Mouse (Mus musculus): ENCODE data around the gene Tmem191c. TPM values are rescaled to one million over a fixed set of nuclear protein-coding genes. Genes with fewer than 3 reads are reported as not detected.

Gene Tmem191c
- total RNA-seq, 2 experiments from 2014 or later: 118 to 134 TPM

DNA sequence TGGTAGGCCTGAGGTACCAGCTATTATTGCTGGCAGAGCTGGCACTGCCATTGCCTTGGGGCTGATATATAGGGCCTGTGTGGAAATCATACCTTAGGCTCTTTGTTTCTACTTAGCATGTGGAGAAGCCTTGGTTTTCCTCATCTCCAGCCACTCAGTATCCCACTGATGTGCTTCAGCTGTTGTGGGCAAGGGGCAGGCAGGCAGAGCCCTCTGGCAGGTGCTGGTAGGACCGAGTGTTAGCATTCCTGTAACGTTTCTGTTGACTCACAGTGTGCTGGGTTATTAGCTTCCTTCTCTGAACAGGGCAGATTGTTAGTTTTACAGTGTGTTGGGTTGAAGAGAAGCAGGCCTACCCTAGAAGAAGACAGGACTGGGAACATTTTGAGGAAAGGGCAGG lies 20.6 kb upstream of the Tmem191c start:
- intact Hi-C loops (cut with DNase I): no loop called here
- no peak for DNase-seq (ENCODE audit: low spot score in 2 of 2)

DNA sequence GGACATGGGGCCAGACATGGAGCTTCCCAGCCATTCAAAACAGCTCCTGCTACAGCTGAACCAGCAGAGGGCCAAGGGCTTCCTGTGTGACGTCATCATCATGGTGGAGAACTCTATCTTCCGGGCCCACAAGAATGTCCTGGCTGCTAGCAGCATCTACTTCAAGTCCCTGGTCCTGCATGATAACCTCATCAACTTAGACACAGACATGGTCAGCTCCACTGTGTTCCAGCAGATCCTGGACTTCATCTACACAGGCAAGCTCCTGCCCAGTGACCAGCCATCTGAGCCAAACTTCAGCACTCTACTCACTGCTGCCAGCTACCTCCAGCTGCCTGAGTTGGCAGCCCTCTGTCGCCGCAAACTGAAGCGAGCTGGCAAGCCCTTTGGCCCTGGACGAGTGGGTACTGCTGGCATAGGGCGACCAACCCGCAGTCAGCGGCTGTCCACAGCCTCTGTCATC lies 18.5 kb upstream of the Tmem191c start:
- intact Hi-C loops (cut with DNase I): no loop called here
- no peak for DNase-seq (ENCODE audit: low spot score in 2 of 2)

DNA sequence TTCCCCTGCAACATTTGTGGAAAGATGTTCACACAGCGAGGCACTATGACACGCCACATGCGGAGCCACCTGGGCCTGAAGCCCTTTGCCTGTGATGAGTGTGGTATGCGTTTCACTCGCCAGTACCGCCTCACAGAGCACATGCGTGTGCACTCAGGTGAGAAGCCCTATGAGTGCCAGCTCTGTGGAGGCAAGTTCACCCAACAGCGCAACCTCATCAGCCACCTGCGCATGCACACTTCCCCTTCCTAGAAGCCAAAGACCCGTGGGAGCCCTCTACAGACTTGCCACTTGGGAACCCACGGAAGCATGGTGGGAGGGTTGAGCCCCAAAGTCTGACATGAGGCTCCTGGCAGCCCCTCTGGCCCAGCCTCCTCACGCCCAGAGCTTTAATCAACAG lies 17.0 kb upstream of the Tmem191c start:
- intact Hi-C loops (cut with DNase I): no loop called here
- no peak for DNase-seq (ENCODE audit: low spot score in 2 of 2)

DNA sequence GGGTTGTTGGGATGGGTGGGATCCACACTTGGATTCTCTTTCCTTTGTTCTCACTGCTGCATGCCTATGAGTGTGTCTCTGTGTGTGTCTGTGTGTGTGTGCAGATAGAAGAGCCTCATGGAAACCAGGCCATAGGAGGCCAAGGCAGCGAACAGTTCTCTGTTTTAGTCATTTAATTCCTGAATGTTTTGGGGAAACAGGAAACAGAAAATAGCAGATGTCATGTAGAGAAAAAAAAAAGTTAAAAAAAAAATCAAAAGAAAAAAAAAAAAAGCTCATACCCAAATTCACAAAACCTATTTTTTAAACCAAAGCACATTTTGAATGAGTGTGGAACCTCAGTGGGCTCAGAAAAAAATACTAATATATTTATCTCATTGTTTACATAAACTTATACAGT lies 14.5 kb upstream of the Tmem191c start:
- intact Hi-C loops (cut with DNase I): no loop called here
- no peak for DNase-seq (ENCODE audit: low spot score in 2 of 2)

DNA sequence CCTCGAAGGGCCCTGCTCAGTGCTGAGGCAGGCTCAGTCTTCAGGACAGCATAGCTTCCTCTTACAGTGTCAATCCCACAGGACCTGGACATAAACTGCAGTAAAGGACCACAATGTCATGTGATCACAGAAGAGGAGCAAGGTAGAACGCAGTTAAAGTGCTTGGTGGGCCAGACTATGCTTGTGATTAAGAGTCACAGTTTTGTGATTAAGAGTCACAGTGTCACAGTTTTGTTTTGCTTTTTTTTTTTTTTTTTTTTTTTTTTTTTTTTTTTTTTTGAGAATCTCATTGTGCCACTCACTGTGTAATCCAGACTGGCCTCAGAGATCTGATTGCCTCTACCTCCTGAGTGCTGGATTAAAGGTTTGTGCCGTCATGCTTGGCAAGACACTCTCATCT lies 9.8 kb upstream of the Tmem191c start:
- no peak for DNase-seq (ENCODE audit: low spot score in 2 of 2)
- intact Hi-C loops (cut with DNase I): no loop called here

DNA sequence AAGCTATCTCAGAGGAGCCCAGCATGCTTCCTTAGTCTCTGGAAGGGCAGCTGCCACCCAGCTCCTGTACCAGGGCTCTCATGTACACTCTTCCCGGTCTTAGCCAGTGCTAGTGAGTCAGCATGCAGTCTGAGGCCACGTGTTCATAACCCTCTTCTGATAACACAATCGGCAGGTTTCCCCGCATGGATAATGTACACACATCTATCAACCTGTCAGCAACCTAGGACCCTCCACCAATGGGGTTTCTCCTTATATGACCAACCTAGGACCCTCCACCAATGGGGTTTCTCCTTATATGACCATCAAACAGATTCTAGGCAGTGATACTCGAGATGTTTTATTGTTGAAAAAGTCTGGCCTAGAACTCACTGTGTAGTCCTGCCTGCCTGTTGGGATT lies 7.9 kb upstream of the Tmem191c start:
- no peak for DNase-seq (ENCODE audit: low spot score in 2 of 2)
- intact Hi-C loops (cut with DNase I): no loop called here

DNA sequence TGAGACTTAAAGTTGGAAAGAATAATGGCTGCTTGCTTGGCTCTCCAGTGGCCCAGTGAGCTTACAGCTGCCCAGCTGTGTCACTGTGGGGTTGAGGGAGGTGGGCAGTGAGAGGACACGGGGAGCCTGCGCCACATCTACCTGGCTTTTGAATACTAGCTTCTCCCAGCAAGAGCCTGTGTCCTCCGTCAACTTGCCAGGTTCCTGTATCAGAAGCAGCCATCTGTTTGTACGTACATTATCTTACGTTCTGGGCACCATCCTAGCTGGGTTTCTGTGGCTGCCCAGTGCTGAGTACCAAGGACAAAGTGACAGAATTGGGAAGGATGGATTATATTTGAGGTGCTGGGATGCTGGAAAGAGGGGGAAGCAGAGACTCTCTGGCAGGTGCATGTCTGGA lies 6.0 kb upstream of the Tmem191c start:
- DNase-seq (ENCODE audit: low spot score in 2 of 2): no peak
- intact Hi-C loops (cut with DNase I): no loop called here

DNA sequence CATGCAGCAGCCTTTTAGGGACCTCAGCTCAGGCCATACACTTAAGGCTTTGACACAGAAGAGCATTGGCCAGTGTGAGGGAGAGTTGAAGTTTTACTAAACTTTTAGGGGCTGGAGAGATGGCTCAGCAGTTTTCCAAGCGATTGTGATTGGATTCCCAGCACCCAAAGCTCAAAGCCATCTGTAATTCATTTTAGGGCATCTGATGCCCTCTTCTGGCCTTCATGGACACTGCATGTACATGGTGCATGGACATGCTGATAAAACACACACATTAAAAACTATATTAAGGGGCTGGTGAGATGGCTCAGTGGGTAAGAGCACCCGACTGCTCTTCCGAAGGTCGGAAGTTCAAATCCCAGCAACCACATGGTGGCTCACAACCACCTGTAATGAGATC lies 4.8 kb upstream of the Tmem191c start:
- intact Hi-C loops (cut with DNase I): no loop called here
- DNase-seq (ENCODE audit: low spot score in 2 of 2): peak in 1 of 2 experiments; percentile 41

DNA sequence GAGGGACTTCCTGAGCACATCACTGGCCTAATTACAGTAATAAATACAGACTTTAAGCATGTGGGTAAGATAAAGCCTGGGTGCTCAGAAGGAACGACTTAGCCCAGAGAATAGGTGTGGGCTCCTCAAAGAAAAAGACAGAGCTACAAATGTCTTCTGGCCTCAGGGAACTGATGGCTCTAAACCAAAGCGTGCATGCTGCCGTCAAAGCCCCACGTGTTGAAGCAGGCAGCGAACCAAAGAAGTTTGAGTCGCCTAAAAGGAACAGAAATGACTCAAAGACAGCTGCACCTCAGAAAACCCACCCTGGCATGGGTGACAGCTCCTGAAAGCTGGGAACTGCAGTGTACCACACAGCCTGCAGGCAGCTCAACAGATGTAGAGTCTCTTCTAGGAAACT lies 4.0 kb upstream of the Tmem191c start:
- intact Hi-C loops (cut with DNase I): no loop called here
- no peak for DNase-seq (ENCODE audit: low spot score in 2 of 2)

DNA sequence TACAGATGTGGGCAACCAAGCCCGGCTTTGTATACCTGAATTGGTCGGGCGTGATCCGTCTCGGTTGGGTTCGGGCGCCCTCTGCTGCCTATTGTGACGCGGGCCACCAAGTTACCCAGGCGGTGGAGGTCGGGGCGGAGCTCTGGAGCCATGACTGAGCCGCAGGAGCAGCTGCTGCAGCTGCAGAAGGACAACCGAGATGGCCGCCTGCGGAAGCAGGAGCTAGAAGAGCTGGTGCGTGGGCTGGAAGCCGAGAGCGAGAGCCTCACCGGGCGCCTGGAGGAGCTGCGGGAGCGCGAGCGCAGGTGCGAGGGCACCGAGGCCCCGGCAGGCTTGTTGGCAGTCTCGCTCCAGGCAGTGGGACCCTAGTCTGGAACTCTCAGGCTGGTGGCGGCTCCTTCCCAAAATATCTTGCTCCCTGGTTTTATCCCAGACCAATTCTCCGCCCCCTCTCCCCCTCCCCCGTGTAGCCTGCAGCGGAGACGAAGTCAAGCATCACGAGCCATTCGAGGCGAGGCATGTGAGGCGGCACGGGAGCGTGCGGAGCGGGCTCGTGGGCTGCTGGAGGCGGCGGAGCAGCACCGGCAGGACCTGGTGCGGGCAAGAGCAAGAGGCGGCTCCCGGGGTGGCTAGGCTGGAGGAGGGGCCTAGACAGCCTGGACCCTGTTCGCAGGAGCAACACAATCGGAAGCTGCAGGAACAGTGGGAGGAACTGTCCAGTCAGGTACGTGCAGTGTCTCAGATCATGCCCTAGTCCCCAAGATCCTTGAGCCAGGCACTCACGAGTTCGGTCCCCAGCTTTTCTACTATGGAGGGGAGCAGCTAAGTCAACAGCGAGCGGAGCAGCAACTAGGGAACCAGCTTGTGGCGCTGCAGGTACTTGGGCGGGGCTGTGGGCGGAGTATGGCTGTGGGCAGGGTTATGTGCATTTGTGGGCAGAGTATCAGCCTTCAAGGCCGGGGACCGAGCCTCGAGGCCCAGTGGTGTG lies 581 bp downstream of the Tmem191c start:
- DNase-seq (ENCODE audit: low spot score in 2 of 2): peak; percentile 94 to 95
- intact Hi-C loops (cut with DNase I): loop anchor here (1.0 to 5.0 kb wide), 2 partner anchors 67 to 144 kb away; partner anchors contain the start of gene Sdf2l1

DNA sequence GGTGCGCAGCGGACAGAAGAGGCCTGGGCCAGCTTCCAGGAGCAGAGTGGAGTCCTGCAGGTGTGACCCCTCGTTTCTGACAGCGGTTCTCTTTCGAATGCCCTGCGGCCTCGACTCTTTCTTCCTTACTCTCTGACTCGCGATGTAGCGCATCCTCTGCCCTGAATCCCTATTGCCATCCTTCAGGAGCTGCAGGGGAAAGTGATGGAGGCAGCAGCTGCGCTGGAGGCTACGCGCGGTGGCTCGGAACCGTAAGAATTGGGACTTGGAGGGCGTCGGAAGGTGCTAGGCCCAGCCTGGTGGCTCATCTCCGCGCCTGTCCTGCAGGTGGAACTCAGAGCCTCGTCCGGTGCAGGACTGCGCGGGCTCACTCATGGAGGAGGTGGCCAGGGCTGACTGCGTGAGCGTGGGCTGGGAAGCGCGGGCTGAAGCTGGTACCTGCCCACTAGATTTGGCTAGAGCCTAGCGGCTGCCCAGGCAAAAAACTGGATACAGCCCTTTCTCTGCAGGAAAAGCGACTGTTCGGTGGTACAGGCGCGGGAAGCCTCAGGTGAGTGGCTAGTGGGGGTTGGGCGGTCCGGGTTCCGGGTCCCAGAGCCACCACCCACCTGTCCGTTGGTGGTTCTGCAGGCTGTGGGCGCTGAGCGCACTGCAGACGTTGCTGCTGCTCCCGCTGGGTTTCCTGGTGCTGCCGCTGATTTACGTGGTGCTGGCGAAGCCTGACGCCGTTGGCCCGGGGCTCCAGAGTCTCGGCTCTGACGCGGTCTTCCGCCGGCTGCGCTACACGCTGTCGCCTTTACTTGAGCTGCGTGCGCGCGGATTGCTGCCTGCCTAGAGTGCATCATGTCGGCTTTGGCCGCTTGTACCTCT lies 1.7 kb downstream of the Tmem191c start:
- peak; percentile 71 to 82 for DNase-seq (ENCODE audit: low spot score in 2 of 2)
- intact Hi-C loops (cut with DNase I): loop anchor here (1.0 to 5.0 kb wide), 2 partner anchors 68 to 145 kb away; partner anchors contain the start of gene Sdf2l1

DNA sequence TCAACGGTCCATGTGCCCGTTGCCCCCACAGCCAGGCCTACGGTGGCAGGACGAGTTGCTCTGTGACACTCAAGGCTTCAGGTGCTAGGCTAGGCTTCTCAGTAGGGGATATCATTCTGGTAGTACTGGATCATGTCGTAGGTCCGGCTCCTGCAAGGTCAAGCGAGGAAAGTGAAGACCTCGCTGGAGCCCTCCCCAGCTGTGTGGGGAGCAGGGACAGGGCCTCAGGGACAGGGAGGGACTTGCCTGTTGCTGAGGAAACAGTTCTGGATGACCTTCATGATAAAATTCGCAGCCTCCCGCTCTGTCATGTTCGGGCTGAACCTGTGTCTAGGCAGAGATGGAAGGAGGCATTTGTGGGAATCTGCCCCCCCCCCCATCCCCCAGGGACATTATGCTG lies 4.6 kb downstream of the Tmem191c start:
- no peak for DNase-seq (ENCODE audit: low spot score in 2 of 2)
- intact Hi-C loops (cut with DNase I): no loop called here

DNA sequence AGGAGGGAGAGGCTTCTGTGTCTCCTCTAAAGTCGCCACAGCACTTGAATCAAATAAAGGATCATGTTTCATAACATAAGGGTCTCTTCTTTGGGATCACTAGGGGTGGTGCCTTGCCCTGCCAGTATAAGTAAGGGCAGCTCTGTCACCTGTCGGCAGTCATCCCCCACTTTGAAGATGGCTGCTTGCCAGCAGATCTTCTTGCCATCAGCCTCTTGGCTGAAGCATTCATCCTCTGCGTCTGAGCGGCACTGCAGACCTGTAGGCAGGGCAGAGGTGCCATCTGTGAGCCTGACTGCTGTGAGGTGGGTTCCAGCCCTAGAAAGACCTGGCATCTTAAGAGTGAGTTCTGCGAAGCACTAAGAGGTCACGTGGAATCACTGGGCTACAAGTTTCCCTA lies 7.3 kb downstream of the Tmem191c start:
- intact Hi-C loops (cut with DNase I): no loop called here
- no peak for DNase-seq (ENCODE audit: low spot score in 2 of 2)

DNA sequence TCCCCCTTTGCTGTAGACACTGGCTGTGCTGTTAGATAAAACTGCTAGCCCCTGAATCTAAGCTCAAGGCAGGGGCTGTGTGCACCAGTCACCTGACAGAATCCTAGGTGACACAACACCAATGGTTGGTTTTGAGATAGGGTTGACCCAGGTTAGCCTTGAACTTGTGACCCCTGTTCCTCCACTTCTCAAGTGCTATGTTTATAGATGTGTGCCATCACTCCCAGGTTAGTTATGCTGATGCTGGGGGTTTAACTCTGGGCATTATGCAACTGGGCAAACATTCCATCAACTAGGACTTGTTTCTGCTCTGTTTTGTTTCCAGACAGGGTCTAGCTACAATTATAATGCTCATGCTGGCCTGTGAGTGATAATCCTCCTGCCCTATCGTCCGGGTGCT lies 11.2 kb downstream of the Tmem191c start:
- no peak for DNase-seq (ENCODE audit: low spot score in 2 of 2)
- intact Hi-C loops (cut with DNase I): no loop called here

DNA sequence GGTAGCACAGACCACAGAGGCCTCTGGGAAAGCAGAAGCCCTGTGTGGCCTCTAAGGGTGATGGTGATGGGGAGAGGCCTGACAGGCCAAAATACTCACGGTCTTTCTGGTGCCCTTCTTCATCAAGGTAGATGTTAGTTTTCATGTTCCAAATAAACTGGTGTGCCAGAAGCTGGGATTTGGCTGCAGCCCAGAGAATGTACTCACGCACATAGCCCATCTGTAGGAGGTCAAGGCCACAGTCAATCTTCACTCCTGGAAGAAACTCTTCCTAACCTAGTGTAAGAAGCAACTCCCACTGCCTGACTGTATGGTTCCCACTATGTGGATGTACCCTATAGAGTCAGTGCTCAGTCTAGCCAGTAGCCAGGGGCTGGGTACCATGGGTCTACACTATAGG lies 15.1 kb downstream of the Tmem191c start:
- no peak for DNase-seq (ENCODE audit: low spot score in 2 of 2)
- intact Hi-C loops (cut with DNase I): no loop called here

DNA sequence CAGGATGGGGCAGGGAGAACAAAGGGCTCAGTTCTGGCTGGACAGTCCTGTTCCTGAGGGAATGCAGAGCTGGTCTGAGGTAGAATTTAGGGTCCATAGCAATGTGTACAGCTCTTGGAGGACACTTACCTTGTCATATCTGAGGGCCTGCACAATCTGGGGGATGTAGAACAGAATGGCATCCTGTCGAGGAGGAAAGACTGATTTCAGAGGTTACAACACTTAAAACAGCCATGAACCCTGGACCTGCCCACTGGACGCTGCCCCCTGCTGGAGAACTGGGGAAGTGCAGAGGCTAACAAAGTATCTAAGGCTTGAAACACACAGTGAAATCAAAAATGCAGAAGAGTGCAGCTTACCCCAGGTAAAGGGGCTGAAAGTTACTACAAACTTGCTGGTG lies 16.9 kb downstream of the Tmem191c start:
- peak; percentile 40 to 65 for DNase-seq (ENCODE audit: low spot score in 2 of 2)
- intact Hi-C loops (cut with DNase I): no loop called here

DNA sequence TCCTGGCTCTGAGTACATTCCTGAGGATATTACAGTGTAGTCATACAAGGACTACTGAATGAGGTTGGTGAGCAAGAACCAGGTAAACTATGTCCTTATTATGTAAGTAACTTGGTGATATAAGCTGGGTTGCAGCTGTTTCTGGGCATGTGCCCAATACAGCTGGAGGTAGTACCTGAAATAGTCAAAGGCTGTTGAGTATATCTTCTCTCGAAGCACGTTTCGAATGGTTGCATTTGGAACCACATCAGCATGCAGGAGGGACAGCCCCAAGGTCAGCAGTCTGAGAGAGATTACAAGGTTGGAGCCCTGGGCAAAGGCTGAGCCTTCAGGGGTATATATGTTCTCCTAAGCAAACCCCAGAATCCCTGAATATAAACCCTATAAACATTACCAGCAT lies 24.9 kb downstream of the Tmem191c start:
- DNase-seq (ENCODE audit: low spot score in 2 of 2): no peak
- intact Hi-C loops (cut with DNase I): no loop called here

DNA sequence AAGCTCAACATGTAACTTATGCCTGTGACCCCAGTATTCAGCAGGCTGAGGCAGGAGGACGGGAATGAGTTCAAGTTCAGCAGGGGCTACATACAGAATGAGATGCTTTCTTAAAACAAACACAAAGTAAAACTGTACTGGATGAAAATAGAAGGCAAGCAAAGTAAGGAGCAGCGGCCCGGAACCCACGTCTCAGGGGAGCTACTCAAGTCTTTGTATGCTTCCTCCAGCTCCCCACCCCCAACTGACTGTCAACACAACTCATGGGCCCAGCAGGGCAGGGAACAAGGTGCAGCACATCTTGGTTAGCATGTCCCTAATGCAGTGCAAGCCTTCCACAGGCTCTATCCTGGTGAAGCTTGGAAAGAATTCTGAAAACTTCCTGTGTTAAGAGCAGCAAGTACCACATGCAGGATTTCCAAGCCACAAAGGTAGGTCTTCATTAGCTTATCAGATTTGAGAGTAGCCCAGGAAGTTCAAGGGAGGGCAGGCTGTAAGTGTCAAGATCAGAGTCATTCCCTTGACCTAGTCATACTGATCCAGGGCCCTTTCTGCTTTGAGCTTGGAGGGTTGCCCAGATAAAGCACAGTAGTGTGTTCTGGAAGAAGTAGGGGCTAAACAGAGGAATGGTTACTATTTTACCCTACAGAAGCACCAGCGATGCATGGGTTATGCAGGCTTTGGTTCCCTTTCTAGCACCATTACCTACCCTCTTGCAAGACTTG lies 27.8 kb downstream of the Tmem191c start:
- intact Hi-C loops (cut with DNase I): no loop called here
- no peak for DNase-seq (ENCODE audit: low spot score in 2 of 2)

DNA sequence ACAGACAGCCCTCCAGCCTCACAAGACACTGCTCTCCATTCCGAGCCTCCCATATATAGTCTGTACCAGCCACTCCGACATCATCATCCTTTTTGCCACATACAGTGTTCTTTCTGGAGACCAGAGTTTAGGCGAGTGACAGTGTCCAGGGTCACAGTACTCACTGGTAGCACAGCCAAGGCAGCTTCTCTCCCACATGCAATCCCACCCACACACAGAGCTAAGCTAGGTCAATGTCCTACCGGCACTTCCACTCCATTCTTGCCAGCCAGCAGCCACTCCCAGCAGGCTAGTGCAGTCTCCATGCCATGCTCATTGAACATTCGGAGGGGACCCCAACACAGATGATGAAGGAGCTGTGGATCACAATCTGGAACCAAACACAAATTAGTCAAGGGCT lies 31.6 kb downstream of the Tmem191c start:
- DNase-seq (ENCODE audit: low spot score in 2 of 2): no peak
- intact Hi-C loops (cut with DNase I): no loop called here

DNA sequence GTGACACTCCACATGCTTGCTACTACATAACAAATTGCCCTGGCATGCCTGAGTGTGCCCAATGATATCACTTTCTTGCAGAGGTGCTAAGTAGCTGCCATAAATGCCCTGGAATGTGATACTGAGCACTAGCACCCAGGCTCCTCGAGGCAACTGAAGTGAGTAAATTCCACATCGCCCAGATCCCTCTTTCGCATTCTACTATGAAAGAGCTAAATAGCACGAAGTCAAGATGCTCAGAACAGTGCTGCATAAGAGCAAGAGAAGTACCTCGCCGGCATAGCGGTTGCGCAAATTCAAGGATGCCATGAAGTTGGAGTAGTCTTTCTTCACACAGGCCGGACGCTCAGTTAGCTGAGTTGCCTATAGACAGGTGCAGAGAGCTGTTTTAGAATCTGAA lies 33.2 kb downstream of the Tmem191c start:
- no peak for DNase-seq (ENCODE audit: low spot score in 2 of 2)
- intact Hi-C loops (cut with DNase I): no loop called here
